Mouse (Mus musculus) embryonic facial prominence, embryonic 11.5 days (tissue): ENCODE data around the gene Tmtc2. TPM values are rescaled to one million over a fixed set of nuclear protein-coding genes. Genes with fewer than 3 reads are reported as not detected.

Experiments used
- ATAC-seq: fragments of 200-750 bp; cut with Nextera tagmentation; replicated peaks from 2 replicates; pipeline ENCODE4 v1.8.0; 2017; ENCODE audit warnings: low read depth; ENCODE audit not compliant: insufficient number of reproducible peaks, low FRiP score, low TSS enrichment
- DNase-seq: peaks from one replicate; pipeline ENCODE4 v3.0.0-alpha.2; 2015; ENCODE audit warnings: low spot score
- H3K27ac ChIP-seq: fragments of 300-500 bp; sonication (generic); replicated peaks from 2 replicates; pipeline ENCODE4 v1.5.1; 2014; ENCODE audit warnings: mild to moderate bottlenecking, low read depth, low read length, control low read depth
- H3K27me3 ChIP-seq: fragments of 300-500 bp; sonication (generic); 2 replicates; pipeline ENCODE4 v1.6.1; 2014; ENCODE audit warnings: mild to moderate bottlenecking, low read length, moderate library complexity, mixed read lengths; ENCODE audit not compliant: control insufficient read depth, insufficient read depth
- H3K36me3 ChIP-seq: fragments of 300-500 bp; sonication (generic); replicated peaks from 2 replicates; pipeline ENCODE4 v1.6.1; 2014; ENCODE audit warnings: low read depth, mild to moderate bottlenecking, low read length, moderate library complexity, mixed read lengths; ENCODE audit not compliant: control insufficient read depth, insufficient read depth
- H3K4me1 ChIP-seq: fragments of 300-500 bp; sonication (generic); 2 replicates; pipeline ENCODE4 v1.6.1; 2014; ENCODE audit warnings: low read length, mixed read lengths; ENCODE audit not compliant: control insufficient read depth, insufficient read depth
- H3K4me2 ChIP-seq: fragments of 300-500 bp; sonication (generic); 2 replicates; pipeline ENCODE4 v1.6.1; 2014; ENCODE audit warnings: low read depth, mild to moderate bottlenecking, control low read depth, low read length, moderate library complexity
- H3K4me3 ChIP-seq: fragments of 300-500 bp; sonication (generic); 2 replicates; pipeline ENCODE4 v1.5.1; 2014; ENCODE audit warnings: low read depth, low read length, control low read depth
- H3K9ac ChIP-seq: fragments of 300-500 bp; sonication (generic); replicated peaks from 2 replicates; pipeline ENCODE4 v1.6.1; 2014; ENCODE audit warnings: mild to moderate bottlenecking, control low read depth, low read length
- H3K9me3 ChIP-seq: fragments of 300-500 bp; sonication (generic); replicated peaks from 2 replicates; pipeline ENCODE4 v1.6.1; 2016; ENCODE audit warnings: mild to moderate bottlenecking, low read length, inconsistent platforms, mixed read lengths; ENCODE audit not compliant: control insufficient read depth
- WGBS: fragments of 180-500 bp; shearing (Covaris S2); extraction: QIAGEN DNeasy Blood & Tissue Kit; methylation state at CpG from one replicate; pipeline ENCODE4 v1.1.7; 2014; 5-methylcytosine and 5-hydroxymethylcytosine counted together
- polyA plus RNA-seq: library from polyadenylated mRNA; unstranded; fragments of >200 nt; fragmentation: Nextera tagmentation; extraction: Ambion mirVana; gene quantifications from 2 replicates; pipeline ENCODE4 v1.2.1, GENCODE M21; 2014

Tmtc2 gene
- polyA plus RNA-seq, 1 experiment from 2014 or later: 7.8 TPM

- ATAC-seq (no peak), DNase-seq (no peak)
- no peaks in the 10 kb centered on the region for H3K27me3 ChIP-seq
- H3K36me3 ChIP-seq: no peaks in the 10 kb centered on the region
- H3K4me2 ChIP-seq: no peak overlapping the region
- H3K4me3 ChIP-seq: no peak overlapping the region
- H3K9ac ChIP-seq: no peak overlapping the region
- 83% methylated on average over 1 of the region's 1 CpGs for WGBS
- H3K9me3 ChIP-seq: no peaks in the 10 kb centered on the region
- no peak overlapping the region for H3K27ac ChIP-seq
- no peaks in the 10 kb centered on the region for H3K4me1 ChIP-seq
Observed at GRCm38 (mm10) chr10:105292961-105293360, 281.3 kb downstream of the Tmtc2 start.

GRCm38 (mm10) chr10:105288472-105288871 is 285.8 kb downstream of the Tmtc2 start:
- no peak overlapping the region for H3K4me2 ChIP-seq
- no peaks in the 10 kb centered on the region for H3K4me1 ChIP-seq
- no peaks in the 10 kb centered on the region for H3K36me3 ChIP-seq
- WGBS: 78% methylated on average over 2 of the region's 2 CpGs
- no peaks in the 10 kb centered on the region for H3K9me3 ChIP-seq
- H3K27ac ChIP-seq: no peak overlapping the region
- DNase-seq: no peak
- H3K27me3 ChIP-seq: no peaks in the 10 kb centered on the region
- no peak for ATAC-seq
- H3K4me3 ChIP-seq: no peak overlapping the region
- H3K9ac ChIP-seq: no peak overlapping the region

GRCm38 (mm10) chr10:105287575-105287974 is 286.7 kb downstream of the Tmtc2 start:
- H3K36me3 ChIP-seq: no peaks in the 10 kb centered on the region
- H3K4me1 ChIP-seq: no peaks in the 10 kb centered on the region
- H3K9ac ChIP-seq: no peak overlapping the region
- no peaks in the 10 kb centered on the region for H3K9me3 ChIP-seq
- no peaks in the 10 kb centered on the region for H3K27me3 ChIP-seq
- H3K4me3 ChIP-seq: no peak overlapping the region
- 83% methylated on average over 3 of the region's 3 CpGs for WGBS
- ATAC-seq: no peak
- H3K4me2 ChIP-seq: no peak overlapping the region
- H3K27ac ChIP-seq: no peak overlapping the region
- DNase-seq: no peak

- H3K9me3 ChIP-seq: no peaks in the 10 kb centered on the region
- H3K9ac ChIP-seq: no peak overlapping the region
- DNase-seq (no peak), ATAC-seq (no peak)
- WGBS: 87% methylated on average over 7 of the region's 7 CpGs
- no peaks in the 10 kb centered on the region for H3K27me3 ChIP-seq
- no peaks in the 10 kb centered on the region for H3K4me1 ChIP-seq
- no peak overlapping the region for H3K4me3 ChIP-seq
- H3K27ac ChIP-seq: no peak overlapping the region
- H3K4me2 ChIP-seq: no peak overlapping the region
- H3K36me3 ChIP-seq: no peaks in the 10 kb centered on the region
Observed at GRCm38 (mm10) chr10:105287064-105287463, 287.2 kb downstream of the Tmtc2 start.

GRCm38 (mm10) chr10:105286221-105286620 is 288.0 kb downstream of the Tmtc2 start:
- H3K36me3 ChIP-seq: no peaks in the 10 kb centered on the region
- DNase-seq (no peak), ATAC-seq (no peak)
- no peaks in the 10 kb centered on the region for H3K27me3 ChIP-seq
- H3K9ac ChIP-seq: no peak overlapping the region
- H3K4me2 ChIP-seq: no peak overlapping the region
- no peaks in the 10 kb centered on the region for H3K9me3 ChIP-seq
- no peaks in the 10 kb centered on the region for H3K4me1 ChIP-seq
- no peak overlapping the region for H3K27ac ChIP-seq
- 73% methylated on average over 2 of the region's 2 CpGs for WGBS
- H3K4me3 ChIP-seq: no peak overlapping the region

- Histone ChIP-seq H3K9ac (no peak overlapping the region), H3K4me1 (no peaks in the 10 kb centered on the region), H3K4me2 (no peak overlapping the region), H3K9me3 (no peaks in the 10 kb centered on the region), H3K27ac (no peak overlapping the region), H3K4me3 (no peak overlapping the region), H3K27me3 (no peaks in the 10 kb centered on the region), H3K36me3 (no peaks in the 10 kb centered on the region)
- ATAC-seq (no peak), DNase-seq (no peak)
- 71% methylated on average over 6 of the region's 6 CpGs for WGBS
Observed at GRCm38 (mm10) chr10:105284171-105284570, 290.1 kb downstream of the Tmtc2 start.

GRCm38 (mm10) chr10:105280933-105281332 is 293.3 kb downstream of the Tmtc2 start:
- Histone ChIP-seq H3K4me2 (no peak overlapping the region), H3K9ac (no peak overlapping the region), H3K36me3 (no peaks in the 10 kb centered on the region), H3K4me3 (no peak overlapping the region), H3K9me3 (no peaks in the 10 kb centered on the region), H3K4me1 (no peaks in the 10 kb centered on the region), H3K27ac (no peak overlapping the region), H3K27me3 (no peaks in the 10 kb centered on the region)
- ATAC-seq: 0 out of 2 replicates have a peak, but pooled peaks have one; percentile 52
- 87% methylated on average over 3 of the region's 3 CpGs for WGBS
- DNase-seq: no peak

GRCm38 (mm10) chr10:105260053-105260452 is 314.2 kb downstream of the Tmtc2 start:
- Histone ChIP-seq H3K9ac (no peak overlapping the region), H3K27ac (no peak overlapping the region), H3K4me2 (no peak overlapping the region), H3K4me1 (no peaks in the 10 kb centered on the region), H3K4me3 (no peak overlapping the region), H3K9me3 (no peaks in the 10 kb centered on the region), H3K36me3 (no peaks in the 10 kb centered on the region), H3K27me3 (no peaks in the 10 kb centered on the region)
- DNase-seq (peak; percentile 19), ATAC-seq (no peak)
- 57% methylated on average over 3 of the region's 3 CpGs for WGBS
